Mouse (Mus musculus) limb, embryonic 14.5 days (tissue): ENCODE data around the gene Robo1. TPM values are rescaled to one million over a fixed set of nuclear protein-coding genes. Genes with fewer than 3 reads are reported as not detected.

Experiments used
- ATAC-seq: fragments of 200-750 bp; cut with Nextera tagmentation; 2 replicates; pipeline ENCODE4 v1.8.0; 2017; ENCODE audit warnings: low read depth, moderate number of reproducible peaks, moderate TSS enrichment; ENCODE audit not compliant: low FRiP score
- DNase-seq: peaks from one replicate; pipeline ENCODE4 v3.0.0-alpha.2; 2015; ENCODE audit warnings: low spot score
- H3K27ac ChIP-seq: fragments of 300-500 bp; sonication (generic); replicated peaks from 2 replicates; pipeline ENCODE4 v1.5.1; 2014; ENCODE audit warnings: low read depth, mild to moderate bottlenecking, low read length, moderate library complexity, mixed read lengths
- H3K27me3 ChIP-seq: fragments of 300-500 bp; sonication (generic); 2 replicates; pipeline ENCODE4 v1.6.1; 2014; ENCODE audit warnings: low read length, mixed read lengths; ENCODE audit not compliant: control insufficient read depth, insufficient read depth
- H3K36me3 ChIP-seq: fragments of 300-500 bp; sonication (generic); 2 replicates; pipeline ENCODE4 v1.6.1; 2014; ENCODE audit warnings: mild to moderate bottlenecking, low read length, moderate library complexity, mixed read lengths; ENCODE audit not compliant: control insufficient read depth, insufficient read depth
- H3K4me1 ChIP-seq: fragments of 300-500 bp; sonication (generic); 2 replicates; pipeline ENCODE4 v1.6.1; 2014; ENCODE audit warnings: antibody characterized with exemption, low read length, mixed read lengths; ENCODE audit not compliant: control insufficient read depth, insufficient read depth
- H3K4me2 ChIP-seq: fragments of 300-500 bp; sonication (generic); replicated peaks from 2 replicates; pipeline ENCODE4 v1.6.1; 2014; ENCODE audit warnings: low read depth, mild to moderate bottlenecking, low read length, moderate library complexity; ENCODE audit not compliant: severe bottlenecking
- H3K4me3 ChIP-seq: fragments of 300-500 bp; sonication (generic); replicated peaks from 2 replicates; pipeline ENCODE4 v1.5.1; 2014; ENCODE audit warnings: low read length
- H3K9ac ChIP-seq: fragments of 300-500 bp; sonication (generic); 2 replicates; pipeline ENCODE4 v1.6.1; 2014; ENCODE audit warnings: mild to moderate bottlenecking, low read depth, low read length, moderate library complexity; ENCODE audit not compliant: severe bottlenecking
- H3K9me3 ChIP-seq: fragments of 300-500 bp; sonication (generic); 2 replicates; pipeline ENCODE4 v1.6.1; 2016; ENCODE audit warnings: low read length; ENCODE audit not compliant: control insufficient read depth
- POLR2A ChIP-seq: fragments of 200-500 bp; IDR thresholded peaks from 2 replicates; pipeline ENCODE4 v1.8.0; 2012; ENCODE audit warnings: inconsistent platforms, mild to moderate bottlenecking, moderate library complexity, borderline replicate concordance; ENCODE audit not compliant: insufficient read depth, insufficient read length; ENCODE audit errors: extremely low read depth
- WGBS: fragments of 180-500 bp; shearing (Covaris S2); extraction: QIAGEN DNeasy Blood & Tissue Kit; methylation state at CpG from one replicate; pipeline ENCODE4 v1.1.7; 2014; 5-methylcytosine and 5-hydroxymethylcytosine counted together
- polyA plus RNA-seq, 2 experiments: library from polyadenylated mRNA; depleted of rRNA in 1 of 2; stranded (reverse) in 1 of 2; unstranded in 1 of 2; fragments of >200 nt; fragmentation: Nextera tagmentation in 1 of 2; extraction: Ambion mirVana in 1 of 2; gene quantifications; 2 replicates each; pipeline versions ENCODE4 v1.2.1 to v1.2.3; 2012 to 2014

The Robo1 gene
- polyA plus RNA-seq, 2 experiments, result 41.2 to 44.9 TPM

GRCm38 (mm10) chr16:72381819-72382218 lies 73.7 kb downstream of the Robo1 start:
- no peaks in the 10 kb centered on the region for H3K36me3 ChIP-seq
- H3K4me2 ChIP-seq, result no peak overlapping the region
- H3K4me1 ChIP-seq, result no peaks in the 10 kb centered on the region
- 91% methylated on average over 6 of the region's 6 CpGs for WGBS
- no peak for DNase-seq
- no peak overlapping the region for H3K4me3 ChIP-seq
- no peaks in the 10 kb centered on the region for H3K9me3 ChIP-seq
- H3K9ac ChIP-seq, result no peak overlapping the region
- ATAC-seq, result no peak
- H3K27ac ChIP-seq, result no peak overlapping the region
- no peaks in the 10 kb centered on the region for H3K27me3 ChIP-seq
- TF ChIP-seq POLR2A, result no peak

GRCm38 (mm10) chr16:72383566-72383965 lies 75.5 kb downstream of the Robo1 start:
- H3K27ac ChIP-seq, result no peak overlapping the region
- no peak overlapping the region for H3K4me3 ChIP-seq
- ATAC-seq, result no peak
- no peak for DNase-seq
- no peaks in the 10 kb centered on the region for H3K36me3 ChIP-seq
- WGBS, result 61% methylated on average over 1 of the region's 1 CpGs
- no peak for TF ChIP-seq POLR2A
- H3K9ac ChIP-seq, result no peak overlapping the region
- no peaks in the 10 kb centered on the region for H3K9me3 ChIP-seq
- H3K27me3 ChIP-seq, result no peaks in the 10 kb centered on the region
- H3K4me2 ChIP-seq, result no peak overlapping the region
- H3K4me1 ChIP-seq, result no peaks in the 10 kb centered on the region

- WGBS, result 80% methylated on average over 3 of the region's 3 CpGs
- DNase-seq (no peak), ATAC-seq (no peak)
- H3K9me3 ChIP-seq, result no peaks in the 10 kb centered on the region
- H3K9ac ChIP-seq, result no peak overlapping the region
- no peaks in the 10 kb centered on the region for H3K36me3 ChIP-seq
- H3K27me3 ChIP-seq, result no peaks in the 10 kb centered on the region
- H3K27ac ChIP-seq, result no peak overlapping the region
- TF ChIP-seq POLR2A, result no peak
- no peak overlapping the region for H3K4me2 ChIP-seq
- H3K4me1 ChIP-seq, result no peaks in the 10 kb centered on the region
- H3K4me3 ChIP-seq, result no peak overlapping the region
Observed at GRCm38 (mm10) chr16:72393512-72393911, 85.4 kb downstream of the Robo1 start.

GRCm38 (mm10) chr16:72398811-72399210 lies 90.7 kb downstream of the Robo1 start:
- ATAC-seq (no peak), DNase-seq (no peak)
- H3K4me1 ChIP-seq, result 0 out of 2 replicates have a peak, but pooled peaks cover 3% of the 10 kb centered on the region
- no peak for TF ChIP-seq POLR2A
- H3K27me3 ChIP-seq, result no peaks in the 10 kb centered on the region
- H3K9me3 ChIP-seq, result no peaks in the 10 kb centered on the region
- H3K27ac ChIP-seq, result no peak overlapping the region
- 41% methylated on average over 5 of the region's 5 CpGs for WGBS
- H3K36me3 ChIP-seq, result no peaks in the 10 kb centered on the region
- H3K4me3 ChIP-seq, result no peak overlapping the region
- no peak overlapping the region for H3K9ac ChIP-seq
- no peak overlapping the region for H3K4me2 ChIP-seq

GRCm38 (mm10) chr16:72402381-72402780 lies 94.3 kb downstream of the Robo1 start:
- H3K36me3 ChIP-seq, result no peaks in the 10 kb centered on the region
- H3K9me3 ChIP-seq, result no peaks in the 10 kb centered on the region
- no peak for TF ChIP-seq POLR2A
- ATAC-seq (no peak), DNase-seq (no peak)
- no peak overlapping the region for H3K4me3 ChIP-seq
- 0 out of 2 replicates have a peak, but pooled peaks cover 3% of the 10 kb centered on the region for H3K4me1 ChIP-seq
- H3K27me3 ChIP-seq, result no peaks in the 10 kb centered on the region
- no peak overlapping the region for H3K9ac ChIP-seq
- no peak overlapping the region for H3K4me2 ChIP-seq
- 26% methylated on average over 9 of the region's 9 CpGs for WGBS
- H3K27ac ChIP-seq, result no peak overlapping the region

- H3K27me3 ChIP-seq, result no peaks in the 10 kb centered on the region
- 42% methylated on average over 1 of the region's 1 CpGs for WGBS
- H3K9ac ChIP-seq, result no peak overlapping the region
- TF ChIP-seq POLR2A, result no peak
- H3K36me3 ChIP-seq, result no peaks in the 10 kb centered on the region
- H3K9me3 ChIP-seq, result no peaks in the 10 kb centered on the region
- H3K4me2 ChIP-seq, result no peak overlapping the region
- no peak overlapping the region for H3K27ac ChIP-seq
- ATAC-seq (no peak), DNase-seq (no peak)
- H3K4me3 ChIP-seq, result no peak overlapping the region
- peaks cover 7% of the 10 kb centered on the region; the same call in 1 of the 2 replicates for H3K4me1 ChIP-seq
Observed at GRCm38 (mm10) chr16:72409820-72410219, 101.7 kb downstream of the Robo1 start.
